ENCODE assay signal across 8 mouse cellular contexts in genomic region chr2:122368995-122369739, GRCm38 (mm10). TPM values are rescaled to one million over a fixed set of nuclear protein-coding genes. Genes with fewer than 3 reads are reported as not detected.
A peak's percentile ranks its signal among the peaks of the same experiment; 100 is the strongest.
DNase-seq lines count a peak whose midpoint lies in the region; ATAC-seq and TF ChIP-seq lines count a peak whose summit lies in the region.

Gene Shf (minus strand): TSS chr2:122369162.

- no peak within 1 kb of the TSS for H3K27ac ChIP-seq in cortical plate, adult 2 months (ENCODE audit: insufficient read depth, low read length)
- peak within 1 kb of the TSS; percentile 78 for H3K27ac ChIP-seq in hindbrain, postnatal 0 days
- peak within 1 kb of the TSS; percentile 76 for H3K27ac ChIP-seq in left cerebral cortex, adult 2 months
- H3K27ac ChIP-seq in macrophage, result no peak within 1 kb of the TSS

- peak; percentile 92 for DNase-seq in ZHBTc4 (ENCODE audit: low read depth, low spot score)
- peak; percentile 76 to 80 for DNase-seq in gastrocnemius, adult 8-10 months (ENCODE audit: low spot score in 2 of 2)
- DNase-seq in hindbrain, postnatal 0 days (ENCODE audit: low spot score), result peak; percentile 91
- DNase-seq in left cerebral cortex, adult 2 months (ENCODE audit: extremely low spot score in 1 of 2, low spot score in 2 of 2), result peak; percentile 90
- peak; percentile 92 for DNase-seq in right cerebral cortex, adult 18-20 months
- DNase-seq in urinary bladder, adult 2 months (ENCODE audit: low spot score), result peak; percentile 91

- WGBS in hindbrain, postnatal 0 days, result under 1% methylated on average over 48 of the region's 54 CpGs
- WGBS in macrophage (ENCODE audit: missing documents), result 3% methylated on average over 22 of the region's 54 CpGs

- H3K79me2 ChIP-seq in macrophage (ENCODE audit: inconsistent target), result no peaks in the 10 kb centered on the region

- no peaks in the 10 kb centered on the region for H3K9me3 ChIP-seq in hindbrain, postnatal 0 days (ENCODE audit: low read length)

- TF ChIP-seq POLR2A in cortical plate, adult 2 months (IDR thresholded peaks at IDR 0.05; ENCODE audit: extremely low read depth, insufficient read depth, low read length), result peak; percentile 91

- peak within 1 kb of the TSS; percentile 87 for H3K9ac ChIP-seq in hindbrain, postnatal 0 days (replicated peaks; ENCODE audit: low read length)

- no peak for TF ChIP-seq CTCF in cortical plate, adult 2 months (IDR thresholded peaks at IDR 0.05; ENCODE audit: extremely low read depth, insufficient read depth, low read length)
- TF ChIP-seq CTCF in hindbrain, postnatal 0 days (IDR thresholded peaks at IDR 0.05; ENCODE audit: low read depth), result no peak
- TF ChIP-seq CTCF in left cerebral cortex, adult 2 months (IDR thresholded peaks at IDR 0.05), result no peak

- intact Hi-C loops in left cerebral cortex, adult 2 months (cut with DNase I), result loop anchor here (2.0 kb wide), 1 partner anchor 20 kb away; no protein-coding TSS in a partner anchor

- H3K4me2 ChIP-seq in hindbrain, postnatal 0 days (ENCODE audit: low read depth, low read length), result peak within 1 kb of the TSS; percentile 90

- no peaks in the 10 kb centered on the region for H3K36me3 ChIP-seq in hindbrain, postnatal 0 days (ENCODE audit: insufficient read depth, low read length)
- H3K36me3 ChIP-seq in macrophage (ENCODE audit: inconsistent target), result no peaks in the 10 kb centered on the region

- H3K4me1 ChIP-seq in cortical plate, adult 2 months (ENCODE audit: control insufficient read depth, insufficient read depth, low read length), result peaks cover 6% of the 10 kb centered on the region
- H3K4me1 ChIP-seq in hindbrain, postnatal 0 days (ENCODE audit: insufficient read depth, low read length), result peaks cover 11% of the 10 kb centered on the region

- no peaks in the 10 kb centered on the region for H3K27me3 ChIP-seq in hindbrain, postnatal 0 days (ENCODE audit: insufficient read depth, low read length)

- peak; percentile 91 for ATAC-seq in hindbrain, postnatal 0 days

- H3K4me3 ChIP-seq in cortical plate, adult 2 months (ENCODE audit: insufficient read depth, low read length), result peak within 1 kb of the TSS; percentile 58
- peak within 1 kb of the TSS; percentile 87 for H3K4me3 ChIP-seq in hindbrain, postnatal 0 days (ENCODE audit: low read length)
- H3K4me3 ChIP-seq in left cerebral cortex, adult 2 months, result peak within 1 kb of the TSS; percentile 68
- peak within 1 kb of the TSS; percentile 45 for H3K4me3 ChIP-seq in macrophage (ENCODE audit: inconsistent target)

RNA-seq across cellular contexts. Expression of gene Shf, which starts in this region (rescaled TPM):
- 70.6 and 72.5 TPM in 2 replicates for polyA plus RNA-seq in cortical plate, adult 2 months (2012; rRNA removed)
- total RNA-seq in gastrocnemius, adult 8-10 months (2022), result 1 to 10 TPM; 1.3 to 1.9 (median 1.4) TPM
- 131 and 134 TPM in 2 replicates for total RNA-seq in hindbrain, postnatal 0 days (2014; rRNA removed)
- 12.2 and 13.0 TPM in 2 replicates for polyA plus RNA-seq in hindbrain, postnatal 0 days (2015; fragmentation: Nextera tagmentation; extraction: Ambion mirVana)
- total RNA-seq in left cerebral cortex, adult 2 months (2021), result 10 to 100 TPM; 70.3 to 78.4 TPM
- total RNA-seq in macrophage (2018; cell fraction: chromatin; rRNA removed), result 1 to 10 TPM in 15 of 26 experiments, under 1 TPM in 4, not detected in 7; 0.49 to 5.3 (median 2.4) TPM
- total RNA-seq in macrophage (2018; cell fraction: cytosol; rRNA removed), result 1 to 10 TPM; 1.1 to 2.9 (median 1.4) TPM
- 1 to 10 TPM in 17 of 26 experiments, under 1 TPM in 8, not detected in 1; 0.42 to 8.5 (median 1.7) TPM for total RNA-seq in macrophage (2018; cell fraction: nucleus; rRNA removed)
- polyA plus RNA-seq in macrophage (2018), result 0.98 to 1.2 TPM (median 1.1 TPM) in 3 replicates
- 8.2 TPM in 2 replicates for polyA plus RNA-seq in urinary bladder, adult 2 months (2012; rRNA removed)

Comparison
In these comparisons a context has a peak if more than half of its experiments do, and no peak if none do; other contexts are left out.
1. RNA of gene Shf (total RNA-seq): 131 to 134 TPM in hindbrain, postnatal 0 days and 70.3 to 78.4 TPM in left cerebral cortex, adult 2 months; 1.3 to 1.9 TPM in gastrocnemius, adult 8-10 months; every median in the first group is over 10 times any median in the second.
2. H3K27ac ChIP-seq: peak in hindbrain, postnatal 0 days (single experiment) and left cerebral cortex, adult 2 months (single experiment); none in cortical plate, adult 2 months (single experiment) and macrophage (single experiment).
3. Peak in every context shown above with its lines, with median percentiles within 50 percentile points of each other: DNase-seq and H3K4me3 ChIP-seq.